Mouse (Mus musculus): ENCODE results near the gene Hist1h3a.
"Not testable (repeated sequence)": the region's sequence is repeated elsewhere in the genome, so short reads cannot be mapped to it uniquely, and the experiment has no call there.

The Hist1h3a gene

GRCm38 (mm10) chr13:23761871-23762821 is at the start of gene Hist1h3a:
TSS of gene Hist1h3a (minus strand) at chr13:23762386.
- not testable (repeated sequence) for DNase-seq (ENCODE audit: low spot score)

DNA sequence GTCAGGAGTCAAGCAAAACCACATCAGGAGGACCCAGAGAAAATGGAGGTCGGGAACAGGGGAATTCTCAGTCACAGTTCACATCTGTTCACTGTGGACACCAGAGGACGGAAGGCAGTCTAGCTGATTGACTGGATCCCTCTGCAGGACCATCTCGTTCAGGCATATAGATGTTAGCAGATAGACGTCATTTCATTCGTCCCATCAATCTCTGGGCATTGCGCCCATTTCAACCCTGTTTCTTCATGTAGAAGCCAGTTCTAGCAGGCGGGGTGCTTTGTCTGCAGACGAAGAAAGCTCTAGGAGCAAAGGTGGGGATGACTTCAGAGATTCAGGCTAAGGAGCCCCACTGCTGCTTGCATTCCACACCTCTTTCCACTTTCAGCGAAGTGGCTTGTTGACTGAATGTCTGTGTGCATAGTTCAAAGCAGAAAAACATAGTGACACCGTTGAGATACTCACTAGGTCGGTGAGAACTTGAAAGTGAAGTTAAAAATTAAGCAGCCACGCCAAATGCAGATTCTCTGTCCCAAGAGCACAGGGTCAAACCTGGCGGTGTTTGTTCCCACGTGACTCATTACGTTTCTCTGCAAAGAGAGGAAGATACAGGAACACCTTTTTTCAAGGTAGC is 44.4 kb upstream of the Hist1h3a start, which contains the start of gene Slc17a2:
Gene Slc17a2 (plus strand): TSS at position 572 of the 631 bp plus-strand sequence.
- no peak for DNase-seq (ENCODE audit: low spot score)

DNA sequence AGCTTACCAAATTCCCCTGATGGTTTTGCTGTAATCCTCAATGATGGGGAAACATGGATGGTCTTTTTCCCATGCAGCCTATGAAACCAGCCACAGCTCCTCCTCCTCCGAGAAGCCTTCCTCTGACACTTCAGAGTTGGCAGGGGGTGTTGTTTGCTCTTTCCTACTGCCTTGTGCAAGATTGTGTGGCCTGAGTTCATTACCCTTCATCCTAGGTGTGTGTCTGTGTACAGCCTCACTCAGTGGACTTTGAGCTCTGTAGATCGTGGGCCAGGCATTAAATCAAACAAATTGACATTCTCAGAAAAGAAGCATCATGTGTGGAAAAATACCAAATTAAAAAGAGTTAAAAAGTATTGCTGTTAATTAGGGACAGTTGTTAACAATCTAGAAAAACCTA is 42.3 kb upstream of the Hist1h3a start:
- DNase-seq (ENCODE audit: low spot score): no peak

DNA sequence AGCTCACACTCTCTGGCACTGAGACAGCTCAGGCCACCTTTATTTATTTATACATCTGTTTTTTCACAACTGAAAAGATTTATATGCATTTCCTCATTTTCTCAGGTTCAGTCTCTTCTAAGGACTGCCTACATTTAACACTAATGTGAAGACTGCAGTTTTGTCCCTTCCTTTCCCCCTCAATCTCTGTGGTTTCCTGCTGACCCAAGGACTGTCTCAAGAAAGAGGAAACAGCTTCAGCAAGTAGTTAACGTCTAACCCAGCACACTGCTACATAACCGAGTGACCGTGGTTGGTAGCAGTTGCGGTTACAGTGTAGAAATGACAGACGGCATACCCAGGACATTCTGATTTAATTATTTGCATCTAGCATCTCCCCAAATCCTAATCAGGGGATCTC is 37.2 kb upstream of the Hist1h3a start:
- DNase-seq (ENCODE audit: low spot score): no peak

DNA sequence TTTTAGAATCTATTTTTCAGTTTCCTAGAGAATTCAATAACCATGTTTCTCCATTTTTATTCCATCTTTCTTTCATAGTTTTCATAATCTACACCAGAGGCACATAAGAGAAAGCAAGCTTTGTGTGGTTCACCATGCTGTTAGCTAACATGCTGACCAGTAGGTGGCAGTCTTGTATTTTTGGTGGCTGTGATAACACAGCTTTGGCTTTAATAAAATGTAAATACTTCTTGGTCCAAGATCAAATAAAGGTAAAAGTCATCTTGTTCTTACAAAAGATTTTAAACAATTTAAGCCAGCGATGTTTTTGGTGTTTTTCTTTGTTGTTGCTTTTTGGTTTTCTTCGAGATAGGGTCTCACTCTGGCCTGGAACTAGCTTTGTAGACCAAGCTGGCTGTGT is 30.3 kb upstream of the Hist1h3a start:
- peak; percentile 52 for DNase-seq (ENCODE audit: low spot score)

- no peak for DNase-seq (ENCODE audit: low spot score)
Measured at GRCm38 (mm10) chr13:23779025-23779424, 16.8 kb upstream of the Hist1h3a start.

DNA sequence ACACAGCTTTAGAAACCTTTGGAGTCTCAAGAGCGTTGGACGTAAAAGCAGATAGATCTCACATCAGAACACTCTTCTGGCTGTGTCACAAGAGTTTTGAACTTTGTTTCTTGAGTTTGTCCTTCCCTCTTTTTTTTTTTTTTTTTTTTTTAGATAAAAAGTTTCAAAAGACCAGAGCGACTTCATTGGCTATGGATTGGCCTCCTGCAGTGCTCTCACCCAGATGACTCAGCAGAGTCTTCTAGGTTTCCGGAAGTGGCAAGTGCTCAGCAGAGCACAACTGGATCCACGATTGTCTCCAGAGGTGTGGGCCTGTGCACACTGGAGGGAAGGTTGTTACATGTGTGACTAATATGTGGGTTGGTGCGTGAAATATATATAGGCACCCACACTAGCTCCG is 16.2 kb upstream of the Hist1h3a start:
- DNase-seq (ENCODE audit: low spot score): no peak

DNA sequence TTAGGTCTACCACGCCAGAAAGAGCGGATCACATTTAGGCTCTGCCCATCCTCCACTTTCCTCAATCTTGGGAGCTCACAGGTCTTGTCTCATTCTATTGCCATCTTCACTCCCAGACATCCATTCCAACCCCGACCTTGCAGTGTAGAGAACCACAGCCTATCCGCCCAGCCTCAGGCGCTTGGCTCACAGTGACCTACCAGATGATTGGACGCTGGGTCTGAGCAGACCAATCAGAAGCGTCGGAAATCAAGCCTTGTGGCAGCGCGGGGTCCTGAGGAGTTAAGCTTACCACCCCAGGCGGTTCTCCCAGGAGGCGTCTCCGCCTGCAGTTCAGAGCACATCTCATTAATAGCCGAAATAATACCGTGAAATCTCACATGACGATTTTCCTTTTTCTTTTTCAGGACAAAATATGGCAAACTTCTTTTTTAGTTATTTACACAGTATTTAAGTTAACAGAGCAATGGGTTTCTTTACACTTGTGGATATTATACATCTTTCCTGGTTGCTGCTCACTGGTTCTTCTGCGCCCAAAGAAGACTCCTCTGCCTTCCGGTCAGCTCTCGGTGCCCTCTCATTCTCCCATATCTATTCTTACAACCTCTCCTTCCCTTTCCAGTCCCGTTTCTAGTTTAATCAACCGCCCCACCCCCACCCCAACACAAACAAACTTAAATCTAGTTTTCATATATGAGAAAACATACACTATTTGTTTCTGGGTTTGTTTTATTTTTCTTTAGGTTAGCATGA is 10.6 kb upstream of the Hist1h3a start:
- DNase-seq (ENCODE audit: low spot score): peak; percentile 48

GRCm38 (mm10) chr13:23769613-23770012 is 7.4 kb upstream of the Hist1h3a start, which contains the start of gene Trim38:
TSS of gene Trim38 (plus strand) at chr13:23769913.
- DNase-seq (ENCODE audit: low spot score): not testable (repeated sequence)

GRCm38 (mm10) chr13:23768834-23769397 is 6.7 kb upstream of the Hist1h3a start:
- DNase-seq (ENCODE audit: low spot score): no peak

GRCm38 (mm10) chr13:23766772-23767171 is 4.6 kb upstream of the Hist1h3a start:
- DNase-seq (ENCODE audit: low spot score): no peak

- DNase-seq (ENCODE audit: low spot score): no peak
Measured at GRCm38 (mm10) chr13:23765172-23765513, 3.0 kb upstream of the Hist1h3a start.

DNA sequence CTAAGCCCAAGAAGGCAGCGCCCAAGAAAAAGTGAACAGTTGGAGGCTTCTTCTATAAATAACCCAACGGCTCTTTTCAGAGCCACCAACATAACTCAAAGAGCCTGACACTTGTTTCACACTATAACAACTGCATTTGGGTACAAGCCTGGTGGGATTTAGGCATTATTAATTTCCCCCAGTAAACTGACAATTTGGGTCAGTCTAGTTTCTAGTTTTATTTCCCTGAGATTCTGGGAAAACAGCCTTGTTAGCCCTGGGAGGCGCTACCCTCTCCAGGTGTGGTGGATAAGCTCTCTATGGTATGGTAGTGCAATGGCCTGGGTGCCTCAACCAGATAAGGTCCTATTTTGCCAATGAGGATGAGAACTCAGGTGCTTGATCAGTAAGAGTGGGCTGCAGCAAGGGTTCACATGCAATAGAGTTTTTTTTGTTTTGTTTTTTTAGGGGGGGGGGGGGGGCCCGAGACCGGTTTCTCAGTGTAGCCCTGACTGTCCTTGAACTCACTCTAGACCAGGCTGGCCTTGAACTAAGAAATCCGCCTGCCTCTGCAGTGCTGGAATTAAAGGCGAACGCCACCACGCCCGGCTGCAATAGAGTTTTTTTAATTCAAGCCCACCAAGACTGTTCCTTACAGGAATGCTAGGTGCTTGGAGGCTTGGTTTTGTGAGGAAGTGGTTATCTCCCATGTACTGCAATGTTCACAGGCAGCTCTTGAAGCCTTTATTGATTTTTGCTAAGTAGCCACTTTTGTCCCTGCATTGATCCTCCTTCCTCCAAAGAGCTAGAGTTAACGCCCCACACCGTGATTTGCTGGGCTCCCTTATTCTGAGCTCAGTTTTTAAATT is 2.4 kb upstream of the Hist1h3a start:
- no peak for DNase-seq (ENCODE audit: low spot score)

GRCm38 (mm10) chr13:23763586-23764323 is 1.6 kb upstream of the Hist1h3a start, which contains the start of gene Hist1h1a:
TSS of gene Hist1h1a (plus strand) at chr13:23763666.
- DNase-seq (ENCODE audit: low spot score): no peak

- peak; percentile 89 for DNase-seq (ENCODE audit: low spot score)
Measured at GRCm38 (mm10) chr13:23763242-23763585, 1.0 kb upstream of the Hist1h3a start.

DNA sequence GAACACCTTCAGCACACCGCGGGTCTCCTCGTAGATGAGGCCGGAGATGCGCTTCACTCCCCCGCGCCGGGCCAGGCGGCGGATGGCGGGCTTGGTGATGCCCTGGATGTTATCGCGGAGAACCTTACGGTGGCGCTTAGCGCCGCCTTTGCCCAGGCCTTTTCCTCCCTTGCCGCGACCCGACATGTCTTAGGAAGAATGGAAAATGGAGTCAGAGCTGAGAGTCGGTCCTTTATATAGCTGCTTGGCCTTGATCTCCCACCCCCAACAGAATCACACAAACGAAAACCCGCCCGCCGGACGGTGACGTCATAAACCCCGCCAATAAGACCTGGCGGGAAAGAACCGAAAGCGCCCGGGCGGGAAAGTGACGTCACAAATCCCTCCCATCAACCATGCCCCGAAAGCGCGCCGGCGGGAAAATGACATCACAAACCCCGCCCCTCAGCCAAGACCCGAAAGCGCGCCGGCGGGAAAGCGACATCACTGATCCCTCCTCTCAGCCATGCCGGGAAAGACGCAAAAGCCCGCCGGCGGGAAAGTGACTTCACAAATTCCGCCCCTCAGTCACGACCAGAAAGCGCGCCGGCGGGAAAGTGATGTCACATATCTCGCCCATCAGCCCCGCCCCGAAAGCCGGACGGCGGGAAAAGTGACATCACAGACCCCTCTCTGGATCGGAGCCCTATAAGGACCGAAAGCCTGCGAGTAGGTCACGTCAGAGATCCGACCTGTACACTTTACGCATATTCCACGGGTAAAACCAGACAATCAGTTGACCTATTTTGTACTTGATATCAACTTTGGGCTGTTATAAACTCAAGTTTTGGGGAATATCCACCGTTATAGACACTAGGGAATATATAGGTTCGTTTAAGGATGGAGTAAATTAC is 968 bp downstream of the Hist1h3a start, which contains the start of gene Hist1h4a:
Gene Hist1h4a (minus strand): TSS at position 259 of the 893 bp plus-strand sequence.
- DNase-seq (ENCODE audit: low spot score): peak; percentile 99

- no peak for DNase-seq (ENCODE audit: low spot score)
Measured at GRCm38 (mm10) chr13:23760240-23760971, 1.8 kb downstream of the Hist1h3a start.

DNA sequence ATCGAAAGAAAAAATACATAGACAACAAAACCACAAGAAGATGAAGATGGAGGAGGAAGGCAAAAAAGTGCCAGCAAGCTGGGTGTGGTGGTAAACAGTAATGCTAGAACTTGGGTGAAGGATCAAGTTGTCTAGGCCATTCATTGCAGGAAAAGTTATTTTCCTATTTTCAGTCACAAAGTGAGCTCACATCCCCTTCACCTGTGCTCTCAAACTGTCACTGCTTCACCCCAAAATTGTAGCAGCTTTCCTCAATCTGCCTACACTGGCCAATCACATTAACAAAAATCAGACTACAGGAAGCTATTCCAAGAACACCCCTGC is 2.3 kb downstream of the Hist1h3a start:
- DNase-seq (ENCODE audit: low spot score): no peak

All from testis, postnatal 10 days (tissue).